Mouse (Mus musculus) hindbrain, embryonic 13.5 days (tissue): ENCODE measurements around the gene Mex3a. TPM values are rescaled to one million over a fixed set of nuclear protein-coding genes. Genes with fewer than 3 reads are reported as not detected.

Experiments used
- ATAC-seq: fragments of 200-750 bp; cut with Nextera tagmentation; 2 replicates; pipeline ENCODE4 v1.8.0; 2017; ENCODE audit warnings: moderate TSS enrichment; ENCODE audit not compliant: low FRiP score
- H3K27ac ChIP-seq: fragments of 300-500 bp; sonication (generic); 2 replicates; pipeline ENCODE4 v1.5.1; 2015; ENCODE audit warnings: inconsistent platforms, mild to moderate bottlenecking, moderate library complexity
- H3K27me3 ChIP-seq: fragments of 300-500 bp; sonication (generic); 2 replicates; pipeline ENCODE4 v1.6.1; 2015; ENCODE audit warnings: mild to moderate bottlenecking, inconsistent platforms
- H3K36me3 ChIP-seq: fragments of 300-500 bp; sonication (generic); 2 replicates; pipeline ENCODE4 v1.6.1; 2015; ENCODE audit warnings: mild to moderate bottlenecking, inconsistent platforms
- H3K4me1 ChIP-seq: fragments of 300-500 bp; sonication (generic); replicated peaks from 2 replicates; pipeline ENCODE4 v1.6.1; 2015; ENCODE audit warnings: inconsistent platforms
- H3K4me2 ChIP-seq: fragments of 300-500 bp; sonication (generic); 2 replicates; pipeline ENCODE4 v1.6.1; 2015; ENCODE audit warnings: inconsistent platforms, mild to moderate bottlenecking, moderate library complexity
- H3K4me3 ChIP-seq: fragments of 300-500 bp; sonication (generic); 2 replicates; pipeline ENCODE4 v1.5.1; 2015; ENCODE audit warnings: mild to moderate bottlenecking, inconsistent platforms
- H3K9ac ChIP-seq: fragments of 300-500 bp; sonication (generic); 2 replicates; pipeline ENCODE4 v1.6.1; 2015; ENCODE audit warnings: mild to moderate bottlenecking, inconsistent platforms
- H3K9me3 ChIP-seq: fragments of 300-500 bp; sonication (generic); 2 replicates; pipeline ENCODE4 v1.6.1; 2016; ENCODE audit warnings: inconsistent platforms
- WGBS: fragments of 180-500 bp; shearing (Covaris S2); methylation state at CpG from one replicate; pipeline ENCODE4 v1.1.7; 2015; 5-methylcytosine and 5-hydroxymethylcytosine counted together
- polyA plus RNA-seq: library from polyadenylated mRNA; unstranded; fragments of >200 nt; fragmentation: Nextera tagmentation; extraction: Ambion mirVana; gene quantifications from 2 replicates; pipeline ENCODE4 v1.2.1, GENCODE M21; 2015

The Mex3a gene
- 38.9 and 40.0 TPM in 2 replicates for polyA plus RNA-seq

- H3K9ac ChIP-seq = peak within 1 kb of the TSS; percentile 100
- peaks cover 69% of the 10 kb centered on the region for H3K4me1 ChIP-seq
- 1% methylated on average over 12 of the region's 31 CpGs for WGBS
- peak within 1 kb of the TSS; percentile 99 for H3K27ac ChIP-seq
- no peaks in the 10 kb centered on the region for H3K27me3 ChIP-seq
- no peaks in the 10 kb centered on the region for H3K9me3 ChIP-seq
- H3K4me2 ChIP-seq = peak within 1 kb of the TSS; percentile 98
- peaks cover 25% of the 10 kb centered on the region for H3K36me3 ChIP-seq
- ATAC-seq = no peak
- peak within 1 kb of the TSS; percentile 95 for H3K4me3 ChIP-seq
Measured at GRCm38 (mm10) chr3:88532299-88532674, at the start of gene Mex3a. TSS of gene Mex3a (plus strand) at chr3:88532395.

- no peak overlapping the region for H3K9ac ChIP-seq
- peaks cover 70% of the 10 kb centered on the region for H3K27me3 ChIP-seq
- no peak for ATAC-seq
- peaks cover 13% of the 10 kb centered on the region for H3K36me3 ChIP-seq
- no peak overlapping the region for H3K27ac ChIP-seq
- 76% methylated on average over 8 of the region's 8 CpGs for WGBS
- H3K4me3 ChIP-seq = no peak overlapping the region
- peaks cover 14% of the 10 kb centered on the region for H3K4me1 ChIP-seq
- no peaks in the 10 kb centered on the region for H3K9me3 ChIP-seq
- no peak overlapping the region for H3K4me2 ChIP-seq
Measured at GRCm38 (mm10) chr3:88483141-88483540, 49.1 kb upstream of the Mex3a start.

DNA sequence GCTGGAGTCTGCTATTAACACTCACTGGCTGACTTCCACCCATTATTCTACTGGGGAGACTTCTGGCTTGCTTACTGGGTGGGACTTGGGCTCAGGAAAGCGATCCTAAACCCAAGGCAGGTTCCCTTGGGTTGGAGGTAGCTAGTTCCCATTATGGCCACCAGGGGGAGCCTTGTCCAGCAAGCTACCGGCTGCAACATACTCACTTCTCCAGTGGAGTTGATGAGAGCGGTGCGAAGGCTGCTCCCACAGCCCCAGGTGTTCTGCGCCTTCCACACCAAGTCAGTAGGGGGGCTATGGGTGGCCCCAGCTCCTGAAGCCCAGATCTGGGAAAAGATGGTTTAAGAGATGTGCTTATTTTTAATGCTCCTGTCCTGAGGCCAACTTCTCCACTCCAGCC is 48.6 kb upstream of the Mex3a start:
- peaks cover 13% of the 10 kb centered on the region for H3K36me3 ChIP-seq
- no peak overlapping the region for H3K27ac ChIP-seq
- 5% methylated on average over 5 of the region's 5 CpGs for WGBS
- no peak overlapping the region for H3K4me2 ChIP-seq
- H3K9ac ChIP-seq = no peak overlapping the region
- no peak overlapping the region for H3K4me3 ChIP-seq
- peaks cover 68% of the 10 kb centered on the region for H3K27me3 ChIP-seq
- peaks cover 14% of the 10 kb centered on the region for H3K4me1 ChIP-seq
- no peaks in the 10 kb centered on the region for H3K9me3 ChIP-seq
- no peak; the same call in 1 of the 2 replicates for ATAC-seq

- peaks cover 14% of the 10 kb centered on the region for H3K4me1 ChIP-seq
- peak overlapping the region; percentile 21 for H3K4me3 ChIP-seq
Measured at GRCm38 (mm10) chr3:88484597-88485316, 47.4 kb upstream of the Mex3a start.

DNA sequence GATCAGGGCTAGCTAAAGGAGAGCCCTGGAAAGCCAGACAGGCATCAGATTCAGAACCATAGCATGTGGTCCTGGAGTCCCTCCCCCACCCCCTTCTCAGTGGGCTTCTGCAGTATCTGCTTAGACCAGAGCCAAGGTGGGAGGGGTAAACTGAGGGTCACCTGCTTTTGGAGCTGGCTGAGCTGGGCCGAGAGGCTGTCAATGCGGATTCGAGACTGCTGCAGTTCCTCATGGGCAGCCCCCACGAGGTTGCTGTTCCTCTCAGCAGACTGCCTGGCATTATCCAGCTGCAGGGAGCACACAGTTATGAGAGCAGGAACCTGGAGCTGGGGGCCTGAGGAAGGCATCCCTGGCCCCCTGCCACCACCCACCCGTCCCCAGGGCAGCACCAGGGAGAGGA is 46.2 kb upstream of the Mex3a start:
- H3K4me2 ChIP-seq = no peak overlapping the region
- H3K9me3 ChIP-seq = no peaks in the 10 kb centered on the region
- H3K9ac ChIP-seq = no peak overlapping the region
- peaks cover 68% of the 10 kb centered on the region for H3K27me3 ChIP-seq
- no peak for ATAC-seq
- H3K4me1 ChIP-seq = peaks cover 14% of the 10 kb centered on the region
- H3K36me3 ChIP-seq = peaks cover 13% of the 10 kb centered on the region
- H3K4me3 ChIP-seq = no peak overlapping the region
- H3K27ac ChIP-seq = no peak overlapping the region
- WGBS = 71% methylated on average over 5 of the region's 5 CpGs

More at GRCm38 (mm10) chr3:88484597-88485316, 47.4 kb upstream of the Mex3a start:
- 10% methylated on average over 39 of the region's 39 CpGs for WGBS
- Histone ChIP-seq H3K9me3 (no peaks in the 10 kb centered on the region), H3K9ac (peak overlapping the region; percentile 43), H3K27me3 (peaks cover 68% of the 10 kb centered on the region), H3K36me3 (peaks cover 13% of the 10 kb centered on the region), H3K4me2 (peak overlapping the region; percentile 42), H3K27ac (no peak overlapping the region)
- ATAC-seq = no peak

GRCm38 (mm10) chr3:88486887-88487286 is 45.3 kb upstream of the Mex3a start:
- WGBS = 72% methylated on average over 4 of the region's 4 CpGs
- ATAC-seq = no peak
- Histone ChIP-seq H3K4me1 (peaks cover 13% of the 10 kb centered on the region), H3K4me3 (no peak overlapping the region), H3K36me3 (peaks cover 13% of the 10 kb centered on the region), H3K9me3 (no peaks in the 10 kb centered on the region), H3K27me3 (peaks cover 62% of the 10 kb centered on the region), H3K27ac (no peak overlapping the region), H3K4me2 (no peak overlapping the region), H3K9ac (no peak overlapping the region)

GRCm38 (mm10) chr3:88487396-88487795 is 44.8 kb upstream of the Mex3a start:
- no peak overlapping the region for H3K9ac ChIP-seq

GRCm38 (mm10) chr3:88493706-88494582 is 38.3 kb upstream of the Mex3a start:
- no peaks in the 10 kb centered on the region for H3K9me3 ChIP-seq
- peaks cover 10% of the 10 kb centered on the region for H3K27me3 ChIP-seq
- H3K9ac ChIP-seq = no peak overlapping the region
- no peak overlapping the region for H3K4me3 ChIP-seq
- no peak overlapping the region for H3K27ac ChIP-seq
- H3K4me2 ChIP-seq = no peak overlapping the region
- H3K36me3 ChIP-seq = no peaks in the 10 kb centered on the region
- WGBS = 75% methylated on average over 11 of the region's 11 CpGs
- no peak for ATAC-seq
- peaks cover 29% of the 10 kb centered on the region for H3K4me1 ChIP-seq

More at GRCm38 (mm10) chr3:88487396-88487795, 44.8 kb upstream of the Mex3a start:
- Histone ChIP-seq H3K4me1 (peaks cover 10% of the 10 kb centered on the region), H3K27me3 (peaks cover 57% of the 10 kb centered on the region), H3K4me3 (no peak overlapping the region), H3K27ac (no peak overlapping the region), H3K4me2 (no peak overlapping the region), H3K9me3 (no peaks in the 10 kb centered on the region), H3K36me3 (peaks cover 13% of the 10 kb centered on the region)
- no peak for ATAC-seq
- 83% methylated on average over 1 of the region's 1 CpGs for WGBS

GRCm38 (mm10) chr3:88494836-88495628 is 37.2 kb upstream of the Mex3a start:
- Histone ChIP-seq H3K36me3 (no peaks in the 10 kb centered on the region), H3K4me1 (peaks cover 29% of the 10 kb centered on the region), H3K9me3 (no peaks in the 10 kb centered on the region), H3K4me3 (no peak overlapping the region), H3K27ac (peak overlapping the region; percentile 60), H3K4me2 (no peak overlapping the region), H3K9ac (no peak overlapping the region), H3K27me3 (peaks cover 10% of the 10 kb centered on the region)
- ATAC-seq = no peak
- WGBS = 75% methylated on average over 9 of the region's 9 CpGs

GRCm38 (mm10) chr3:88495741-88496415 is 36.3 kb upstream of the Mex3a start:
- no peak overlapping the region for H3K4me2 ChIP-seq
- ATAC-seq = no peak
- H3K4me1 ChIP-seq = peaks cover 32% of the 10 kb centered on the region
- no peaks in the 10 kb centered on the region for H3K36me3 ChIP-seq
- H3K27ac ChIP-seq = no peak overlapping the region
- peaks cover 10% of the 10 kb centered on the region; the same call in 1 of the 2 replicates for H3K27me3 ChIP-seq
- WGBS = 85% methylated on average over 10 of the region's 10 CpGs
- no peaks in the 10 kb centered on the region for H3K9me3 ChIP-seq
- no peak overlapping the region for H3K9ac ChIP-seq
- H3K4me3 ChIP-seq = no peak overlapping the region

DNA sequence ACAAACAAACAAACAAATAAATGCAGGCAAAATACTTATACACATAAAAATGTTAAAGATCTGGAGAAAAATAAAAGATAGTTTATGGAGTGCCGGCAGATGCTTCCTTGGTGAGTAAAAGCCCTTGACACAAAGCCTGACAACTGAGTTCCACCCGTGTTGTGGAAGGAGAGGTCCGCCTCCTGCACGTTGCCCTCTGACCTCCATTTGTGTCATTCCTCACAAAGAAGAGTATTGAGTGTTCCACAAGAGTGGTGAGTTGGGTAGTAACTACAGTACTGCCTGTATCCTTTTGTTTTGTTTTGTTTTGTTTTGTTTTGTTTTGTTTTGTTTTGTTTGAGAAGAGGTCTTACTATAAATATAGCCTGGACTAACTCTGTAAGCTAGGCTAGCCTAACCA is 32.6 kb upstream of the Mex3a start:
- H3K36me3 ChIP-seq = no peaks in the 10 kb centered on the region

More for the DNA sequence above, 32.6 kb upstream of the Mex3a start:
- Histone ChIP-seq H3K27ac (no peak overlapping the region), H3K9ac (no peak overlapping the region), H3K4me3 (no peak overlapping the region), H3K9me3 (no peaks in the 10 kb centered on the region), H3K27me3 (peaks cover 30% of the 10 kb centered on the region), H3K4me1 (peaks cover 42% of the 10 kb centered on the region), H3K4me2 (no peak overlapping the region)
- no peak for ATAC-seq
- WGBS = 64% methylated on average over 4 of the region's 4 CpGs
